Mouse (Mus musculus) WW6 (cell line): ENCODE data around the gene Rab11b.
"Not testable (repeated sequence)": the region's sequence is repeated elsewhere in the genome, so short reads cannot be mapped to it uniquely, and the experiment has no call there.

Experiments used
- DNase-seq: peaks from one replicate; pipeline ENCODE4 v3.0.0-alpha.2; 2013; ENCODE audit warnings: low read depth, low spot score

Gene Rab11b

GRCm38 (mm10) chr17:33773426-33773825 is 13.1 kb upstream of the Rab11b start:
- DNase-seq: no peak

- DNase-seq: no peak
Measured at GRCm38 (mm10) chr17:33771617-33772016, 11.3 kb upstream of the Rab11b start.

GRCm38 (mm10) chr17:33766389-33766788 is 6.1 kb upstream of the Rab11b start:
- DNase-seq: no peak

GRCm38 (mm10) chr17:33759767-33760254 is 519 bp downstream of the Rab11b start:
- DNase-seq: peak; percentile 78

- no peak for DNase-seq
Measured at GRCm38 (mm10) chr17:33757231-33757630, 3.1 kb downstream of the Rab11b start.

GRCm38 (mm10) chr17:33756108-33756790 is 4.1 kb downstream of the Rab11b start:
- no peak for DNase-seq

GRCm38 (mm10) chr17:33755418-33756107 is 4.8 kb downstream of the Rab11b start:
- DNase-seq: no peak

GRCm38 (mm10) chr17:33754656-33755055 is 5.7 kb downstream of the Rab11b start:
- DNase-seq: peak; percentile 22

GRCm38 (mm10) chr17:33752297-33752696 is 8.0 kb downstream of the Rab11b start:
- DNase-seq: no peak

- DNase-seq: no peak
Measured at GRCm38 (mm10) chr17:33751181-33751580, 9.1 kb downstream of the Rab11b start.

- no peak for DNase-seq
Measured at GRCm38 (mm10) chr17:33749451-33749850, 10.9 kb downstream of the Rab11b start.

- no peak for DNase-seq
Measured at GRCm38 (mm10) chr17:33746011-33746410, 14.3 kb downstream of the Rab11b start.

- DNase-seq: no peak
Measured at GRCm38 (mm10) chr17:33744686-33745384, 15.5 kb downstream of the Rab11b start.

GRCm38 (mm10) chr17:33742420-33742819 is 17.9 kb downstream of the Rab11b start:
- no peak for DNase-seq

GRCm38 (mm10) chr17:33733526-33733925 is 26.8 kb downstream of the Rab11b start:
- not testable (repeated sequence) for DNase-seq

- DNase-seq: not testable (repeated sequence)
Measured at GRCm38 (mm10) chr17:33732556-33733083, 27.7 kb downstream of the Rab11b start.

- DNase-seq: no peak
Measured at GRCm38 (mm10) chr17:33729215-33729614, 31.1 kb downstream of the Rab11b start.

- DNase-seq: no peak
Measured at GRCm38 (mm10) chr17:33728396-33728795, 31.9 kb downstream of the Rab11b start.

- no peak for DNase-seq
Measured at GRCm38 (mm10) chr17:33719736-33720378, 40.5 kb downstream of the Rab11b start.

- DNase-seq: no peak
Measured at GRCm38 (mm10) chr17:33718944-33719725, 41.2 kb downstream of the Rab11b start.

GRCm38 (mm10) chr17:33718384-33718881 is 41.9 kb downstream of the Rab11b start, which contains the start of gene March2:
March2 (minus strand) TSS chr17:33718670.
- DNase-seq: peak; percentile 95
